Comparison of ENCODE assay signal across 8 mouse cellular contexts in genomic region chr4:155893212-155893690, GRCm38 (mm10). TPM values are rescaled to one million over a fixed set of nuclear protein-coding genes. Genes with fewer than 3 reads are reported as not detected.
A peak's percentile ranks its signal among the peaks of the same experiment; 100 is the strongest.
DNase-seq lines count a peak whose midpoint lies in the region; ATAC-seq and TF ChIP-seq lines count a peak whose summit lies in the region.

No protein-coding gene starts in this region.

- no peaks in the 10 kb centered on the region for H3K9me3 ChIP-seq in kidney, embryonic 15.5 days (replicated peaks)
- H3K9me3 ChIP-seq in G1E (replicated peaks): no peaks in the 10 kb centered on the region
- H3K9me3 ChIP-seq in forebrain, embryonic 12.5 days: no peaks in the 10 kb centered on the region
- no peaks in the 10 kb centered on the region for H3K9me3 ChIP-seq in limb, embryonic 12.5 days
- H3K9me3 ChIP-seq in neural tube, embryonic 14.5 days (ENCODE audit: control insufficient read depth, low read length): no peaks in the 10 kb centered on the region

- peak overlapping the region; percentile 98 for H3K4me2 ChIP-seq in kidney, embryonic 15.5 days
- peak overlapping the region; percentile 99 for H3K4me2 ChIP-seq in forebrain, embryonic 12.5 days
- peak overlapping the region; percentile 94 for H3K4me2 ChIP-seq in limb, embryonic 12.5 days
- peak overlapping the region; percentile 98 for H3K4me2 ChIP-seq in neural tube, embryonic 14.5 days (ENCODE audit: low read depth, low read length)

- H3K4me1 ChIP-seq in kidney, embryonic 15.5 days: peaks cover 39% of the 10 kb centered on the region
- H3K4me1 ChIP-seq in G1E (ENCODE audit: insufficient read depth, low read depth, low read length): peaks cover 57% of the 10 kb centered on the region
- peaks cover 50% of the 10 kb centered on the region for H3K4me1 ChIP-seq in forebrain, embryonic 12.5 days
- H3K4me1 ChIP-seq in limb, embryonic 12.5 days (replicated peaks): peaks cover 43% of the 10 kb centered on the region
- H3K4me1 ChIP-seq in neural tube, embryonic 14.5 days (ENCODE audit: control insufficient read depth, insufficient read depth, low read length): peaks cover 34% of the 10 kb centered on the region

- ATAC-seq in kidney, embryonic 15.5 days (replicated peaks; ENCODE audit: low FRiP score): no peak
- ATAC-seq in G1E (ENCODE audit: extremely low read depth, insufficient number of reproducible peaks, low FRiP score, poor library complexity, severe bottlenecking): no peak
- ATAC-seq in forebrain, embryonic 12.5 days (ENCODE audit: low FRiP score): no peak
- ATAC-seq in limb, embryonic 12.5 days (ENCODE audit: insufficient number of reproducible peaks, insufficient read depth, low FRiP score, low TSS enrichment, low read depth): no peak
- ATAC-seq in neural tube, embryonic 14.5 days (ENCODE audit: low read depth): no peak

- TF ChIP-seq CTCF in G1E (IDR thresholded peaks at IDR 0.05; ENCODE audit: low read depth, low read length): no peak

- H3K9ac ChIP-seq in kidney, embryonic 15.5 days: peak overlapping the region; percentile 92; the same call in 1 of the 2 replicates
- peak overlapping the region; percentile 92 for H3K9ac ChIP-seq in forebrain, embryonic 12.5 days
- H3K9ac ChIP-seq in limb, embryonic 12.5 days (replicated peaks): peak overlapping the region; percentile 83
- peak overlapping the region; percentile 96 for H3K9ac ChIP-seq in neural tube, embryonic 14.5 days (replicated peaks; ENCODE audit: low read depth, low read length)

- no peaks in the 10 kb centered on the region for H3K27me3 ChIP-seq in kidney, embryonic 15.5 days
- no peaks in the 10 kb centered on the region for H3K27me3 ChIP-seq in G1E (ENCODE audit: insufficient read depth, low read length)
- H3K27me3 ChIP-seq in forebrain, embryonic 12.5 days: no peaks in the 10 kb centered on the region
- H3K27me3 ChIP-seq in limb, embryonic 12.5 days: no peaks in the 10 kb centered on the region
- no peaks in the 10 kb centered on the region for H3K27me3 ChIP-seq in neural tube, embryonic 14.5 days (ENCODE audit: control insufficient read depth, insufficient read depth, low read length)

- DNase-seq in kidney, adult 11 months: no peak
- DNase-seq in G1E (ENCODE audit: low spot score): no peak
- DNase-seq in ovary, postnatal 14 days (ENCODE audit: low spot score): no peak
- DNase-seq in ovary, postnatal 36 days (ENCODE audit: low spot score): no peak

- H3K27ac ChIP-seq in kidney, embryonic 15.5 days: no peak overlapping the region
- no peak overlapping the region for H3K27ac ChIP-seq in forebrain, embryonic 12.5 days
- H3K27ac ChIP-seq in limb, embryonic 12.5 days: no peak overlapping the region
- no peak overlapping the region for H3K27ac ChIP-seq in neural tube, embryonic 14.5 days (ENCODE audit: low read depth, low read length)

- H3K4me3 ChIP-seq in kidney, embryonic 15.5 days (replicated peaks): peak overlapping the region; percentile 92
- H3K4me3 ChIP-seq in G1E (ENCODE audit: low read depth, low read length): peak overlapping the region; percentile 90
- H3K4me3 ChIP-seq in forebrain, embryonic 12.5 days (replicated peaks): peak overlapping the region; percentile 93
- H3K4me3 ChIP-seq in limb, embryonic 12.5 days (replicated peaks): peak overlapping the region; percentile 93
- peak overlapping the region; percentile 92 for H3K4me3 ChIP-seq in neural tube, embryonic 14.5 days (ENCODE audit: low read depth, low read length)

- peaks cover 36% of the 10 kb centered on the region for H3K36me3 ChIP-seq in kidney, embryonic 15.5 days
- peaks cover 62% of the 10 kb centered on the region for H3K36me3 ChIP-seq in G1E (replicated peaks)
- H3K36me3 ChIP-seq in forebrain, embryonic 12.5 days (replicated peaks): peaks cover 40% of the 10 kb centered on the region
- peaks cover 31% of the 10 kb centered on the region for H3K36me3 ChIP-seq in limb, embryonic 12.5 days
- peaks cover 27% of the 10 kb centered on the region for H3K36me3 ChIP-seq in neural tube, embryonic 14.5 days (ENCODE audit: control insufficient read depth, insufficient read depth, low read length)

- WGBS in kidney, embryonic 15.5 days: 69% methylated on average over 8 of the region's 8 CpGs
- 69% methylated on average over 8 of the region's 8 CpGs for WGBS in forebrain, embryonic 12.5 days
- 70% methylated on average over 8 of the region's 8 CpGs for WGBS in limb, embryonic 12.5 days
- WGBS in neural tube, embryonic 14.5 days: 77% methylated on average over 7 of the region's 8 CpGs

RNA-seq across cellular contexts. Expression of gene Acap3, which starts 1.6 kb away (rescaled TPM):
- 17.3 and 18.7 TPM in 2 replicates for polyA plus RNA-seq in kidney, embryonic 15.5 days (2015; fragmentation: Nextera tagmentation; extraction: Ambion mirVana)
- total RNA-seq in G1E (2014; fragmentation: Nextera tagmentation) (16.5 and 19.9 TPM in 2 replicates), G1E (2017) (12.4 and 12.5 TPM in 2 replicates)
- 31.0 and 32.9 TPM in 2 replicates for polyA plus RNA-seq in G1E (2012)
- 47.9 and 57.2 TPM in 2 replicates for polyA plus RNA-seq in forebrain, embryonic 12.5 days (2016; fragmentation: Nextera tagmentation; extraction: Ambion mirVana)
- 18.4 and 25.5 TPM in 2 replicates for polyA plus RNA-seq in limb, embryonic 12.5 days (2016; fragmentation: Nextera tagmentation; extraction: Ambion mirVana)
- polyA plus RNA-seq in neural tube, embryonic 14.5 days (2014; fragmentation: Nextera tagmentation; extraction: Ambion mirVana): 67.8 and 76.7 TPM in 2 replicates

RNA-seq across cellular contexts. Expression of gene Pusl1, which starts 1.7 kb away (rescaled TPM):
- polyA plus RNA-seq in kidney, embryonic 15.5 days (2015; fragmentation: Nextera tagmentation; extraction: Ambion mirVana): 47.7 and 52.1 TPM in 2 replicates
- total RNA-seq in G1E (2014; fragmentation: Nextera tagmentation): 16.6 and 19.5 TPM in 2 replicates
- total RNA-seq in G1E (2017): 27.9 and 32.3 TPM in 2 replicates
- 135 and 233 TPM in 2 replicates for polyA plus RNA-seq in G1E (2012)
- 44.6 and 48.8 TPM in 2 replicates for polyA plus RNA-seq in forebrain, embryonic 12.5 days (2016; fragmentation: Nextera tagmentation; extraction: Ambion mirVana)
- 45.4 and 48.5 TPM in 2 replicates for polyA plus RNA-seq in limb, embryonic 12.5 days (2016; fragmentation: Nextera tagmentation; extraction: Ambion mirVana)
- 53.4 and 57.4 TPM in 2 replicates for polyA plus RNA-seq in neural tube, embryonic 14.5 days (2014; fragmentation: Nextera tagmentation; extraction: Ambion mirVana)

RNA-seq across cellular contexts. Expression of gene Ints11, which starts 23.9 kb away (rescaled TPM):
- polyA plus RNA-seq in kidney, embryonic 15.5 days (2015; fragmentation: Nextera tagmentation; extraction: Ambion mirVana): 72.5 and 78.0 TPM in 2 replicates
- total RNA-seq in G1E (2014; fragmentation: Nextera tagmentation) (35.6 and 47.3 TPM in 2 replicates), G1E (2017) (43.5 and 63.3 TPM in 2 replicates)
- 21.7 and 26.8 TPM in 2 replicates for polyA plus RNA-seq in G1E (2012)
- 92.2 and 94.1 TPM in 2 replicates for polyA plus RNA-seq in forebrain, embryonic 12.5 days (2016; fragmentation: Nextera tagmentation; extraction: Ambion mirVana)
- 82.0 and 82.9 TPM in 2 replicates for polyA plus RNA-seq in limb, embryonic 12.5 days (2016; fragmentation: Nextera tagmentation; extraction: Ambion mirVana)
- 74.9 and 75.8 TPM in 2 replicates for polyA plus RNA-seq in neural tube, embryonic 14.5 days (2014; fragmentation: Nextera tagmentation; extraction: Ambion mirVana)

RNA-seq across cellular contexts. Expression of gene Cptp, which starts 24.0 kb away (rescaled TPM):
- 13.0 and 15.2 TPM in 2 replicates for polyA plus RNA-seq in kidney, embryonic 15.5 days (2015; fragmentation: Nextera tagmentation; extraction: Ambion mirVana)
- total RNA-seq in G1E (2014; fragmentation: Nextera tagmentation) (6.7 and 11.8 TPM in 2 replicates), G1E (2017) (9.3 and 9.5 TPM in 2 replicates)
- polyA plus RNA-seq in G1E (2012): 1.1 and 3.6 TPM in 2 replicates
- 17.9 and 23.4 TPM in 2 replicates for polyA plus RNA-seq in forebrain, embryonic 12.5 days (2016; fragmentation: Nextera tagmentation; extraction: Ambion mirVana)
- polyA plus RNA-seq in limb, embryonic 12.5 days (2016; fragmentation: Nextera tagmentation; extraction: Ambion mirVana): 13.6 and 14.2 TPM in 2 replicates
- polyA plus RNA-seq in neural tube, embryonic 14.5 days (2014; fragmentation: Nextera tagmentation; extraction: Ambion mirVana): 31.4 and 31.8 TPM in 2 replicates

RNA-seq across cellular contexts. Expression of gene Tas1r3, which starts 30.1 kb away (rescaled TPM):
- polyA plus RNA-seq in kidney, embryonic 15.5 days (2015; fragmentation: Nextera tagmentation; extraction: Ambion mirVana): 0.18 and 0.19 TPM in 2 replicates
- 1.6 and 1.7 TPM in 2 replicates for total RNA-seq in G1E (2014; fragmentation: Nextera tagmentation)
- 0.52 and 0.60 TPM in 2 replicates for total RNA-seq in G1E (2017)
- 0.02 and 0.03 TPM in 2 replicates for polyA plus RNA-seq in G1E (2012)
- polyA plus RNA-seq in forebrain, embryonic 12.5 days (2016; fragmentation: Nextera tagmentation; extraction: Ambion mirVana): 0.51 and 0.61 TPM in 2 replicates
- polyA plus RNA-seq in limb, embryonic 12.5 days (2016; fragmentation: Nextera tagmentation; extraction: Ambion mirVana): 0.39 and 0.74 TPM in 2 replicates
- polyA plus RNA-seq in neural tube, embryonic 14.5 days (2014; fragmentation: Nextera tagmentation; extraction: Ambion mirVana): 0.45 and 0.47 TPM in 2 replicates
